Mouse (Mus musculus) bone marrow, adult 2 months (tissue): ENCODE measurements around the gene Sipa1l3.

Source experiments
- CTCF ChIP-seq: fragments of 200-500 bp; IDR thresholded peaks from 2 replicates; pipeline ENCODE4 v1.5.1; 2011; ENCODE audit warnings: low read length, control low read depth; ENCODE audit not compliant: control insufficient read depth, insufficient read depth
- POLR2A ChIP-seq: fragments of 200-500 bp; IDR thresholded peaks from 2 replicates; pipeline ENCODE4 v1.6.1; 2011; ENCODE audit warnings: low read depth, mild to moderate bottlenecking, control low read depth, low read length, borderline replicate concordance; ENCODE audit not compliant: control insufficient read depth

DNA sequence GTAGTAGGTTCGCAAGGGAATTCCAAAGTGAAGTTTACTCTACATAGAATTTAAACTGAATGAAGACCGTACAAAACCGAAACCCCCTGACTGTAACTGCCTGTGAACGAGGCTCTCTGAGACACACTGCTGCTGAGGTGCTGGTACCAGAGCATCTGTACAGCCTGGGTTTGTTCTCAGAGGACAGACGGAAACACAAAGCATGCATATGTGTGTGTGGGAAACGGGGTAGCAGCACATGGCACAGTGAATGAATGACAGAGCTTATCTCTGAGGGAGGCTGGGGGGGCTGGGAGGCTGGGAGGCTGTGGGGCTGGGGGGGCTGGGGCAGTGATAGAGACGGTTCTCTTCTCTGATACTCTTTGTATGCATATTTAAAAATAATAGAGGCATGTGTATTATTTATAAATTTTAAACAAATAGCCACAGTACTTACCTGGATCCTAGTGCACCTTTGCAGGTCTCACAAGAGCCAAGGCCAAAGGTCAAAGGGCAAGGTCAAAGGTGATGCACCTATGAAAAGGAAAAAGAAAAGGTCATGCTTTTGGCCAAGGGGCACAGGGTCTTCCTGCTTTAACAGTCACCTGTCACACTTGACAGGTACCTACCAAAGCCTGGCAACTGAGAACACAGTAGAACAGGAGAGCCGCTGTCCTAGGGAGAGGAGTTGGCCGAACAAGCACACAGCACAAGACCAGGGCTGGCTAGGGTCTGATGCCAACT is 84.0 kb downstream of the Sipa1l3 start:
- TF ChIP-seq CTCF (no peak), POLR2A (no peak)
